Mouse (Mus musculus) megakaryocyte, embryonic 14.5 days (primary cell): ENCODE data around the gene Rab25.

ENCODE experiments used
- FLI1 ChIP-seq: IDR thresholded peaks from 2 replicates; pipeline ENCODE4 v1.6.1; 2012; ENCODE audit warnings: low read length, inconsistent platforms, mixed read lengths
- GATA1 ChIP-seq: IDR thresholded peaks from 3 replicates; pipeline ENCODE4 v1.6.1; 2012; ENCODE audit warnings: mixed read lengths, low read length, inconsistent platforms, borderline replicate concordance

- no peak for TF ChIP-seq FLI1
- TF ChIP-seq GATA1, result no peak
Observed at GRCm38 (mm10) chr3:88511559-88511958, 36.5 kb downstream of the Rab25 start.
